Mouse (Mus musculus): Measurements from ENCODE around the gene Ing4. TPM values are rescaled to one million over a fixed set of nuclear protein-coding genes. Genes with fewer than 3 reads are reported as not detected.

Gene Ing4
- polyA plus RNA-seq (2014; fragmentation: Nextera tagmentation; extraction: Ambion mirVana), result 132 and 144 TPM in 2 replicates

DNA sequence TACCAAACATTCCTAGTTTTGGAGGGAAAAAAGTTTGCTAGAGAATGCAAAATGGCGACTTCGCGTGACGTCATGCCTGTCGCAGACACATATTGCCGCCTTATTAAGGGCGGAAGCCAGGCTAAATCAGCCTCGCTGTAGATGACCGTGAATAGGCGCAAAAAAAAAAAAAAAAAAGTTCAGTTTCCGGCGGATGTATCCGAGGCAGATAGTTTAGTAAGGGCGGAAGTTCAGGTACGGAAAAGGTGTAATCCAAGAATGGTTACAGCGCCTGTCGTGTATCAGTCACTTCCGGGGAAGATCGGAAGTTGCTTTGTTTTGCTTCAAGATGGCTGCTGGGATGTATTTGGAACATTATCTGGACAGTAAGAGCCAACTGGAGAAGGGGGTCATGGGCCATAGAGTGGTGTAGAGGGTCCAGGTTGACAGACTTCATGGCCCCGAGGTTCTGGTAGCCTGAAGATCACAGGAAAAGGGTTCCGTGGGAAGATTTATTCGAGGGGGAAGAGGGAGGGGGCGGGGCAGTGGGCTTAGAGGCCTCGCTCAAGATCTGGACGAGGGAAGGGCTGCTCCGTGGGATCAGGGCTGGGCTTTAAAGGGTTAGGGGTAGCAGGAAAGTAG, at the start of gene Ing4:
TSS of gene Ing4 (plus strand) at position 228 of the 621 bp plus-strand sequence.
- no peaks in the 10 kb centered on the region for H3K9me3 ChIP-seq (ENCODE audit: control insufficient read depth, low read length)
- H3K36me3 ChIP-seq (ENCODE audit: control insufficient read depth, insufficient read depth, low read length), result peaks cover 48% of the 10 kb centered on the region
- H3K4me2 ChIP-seq (ENCODE audit: low read length), result peak within 1 kb of the TSS; percentile 82
- WGBS, result under 1% methylated on average over 26 of the region's 26 CpGs
- H3K9ac ChIP-seq (replicated peaks; ENCODE audit: low read length), result peak within 1 kb of the TSS; percentile 71
- H3K4me3 ChIP-seq (replicated peaks; ENCODE audit: low read depth, low read length), result peak within 1 kb of the TSS; percentile 65
- peak within 1 kb of the TSS; percentile 72 for H3K27ac ChIP-seq (replicated peaks; ENCODE audit: low read depth, low read length)
- ATAC-seq (ENCODE audit: low FRiP score, low TSS enrichment) (peak; percentile 97), DNase-seq (peak; percentile 98)
- peaks cover 8% of the 10 kb centered on the region; the same call in 1 of the 2 replicates for H3K4me1 ChIP-seq (ENCODE audit: control insufficient read depth, insufficient read depth, low read length)
- no peaks in the 10 kb centered on the region for H3K27me3 ChIP-seq (ENCODE audit: control insufficient read depth, insufficient read depth, low read length)

DNA sequence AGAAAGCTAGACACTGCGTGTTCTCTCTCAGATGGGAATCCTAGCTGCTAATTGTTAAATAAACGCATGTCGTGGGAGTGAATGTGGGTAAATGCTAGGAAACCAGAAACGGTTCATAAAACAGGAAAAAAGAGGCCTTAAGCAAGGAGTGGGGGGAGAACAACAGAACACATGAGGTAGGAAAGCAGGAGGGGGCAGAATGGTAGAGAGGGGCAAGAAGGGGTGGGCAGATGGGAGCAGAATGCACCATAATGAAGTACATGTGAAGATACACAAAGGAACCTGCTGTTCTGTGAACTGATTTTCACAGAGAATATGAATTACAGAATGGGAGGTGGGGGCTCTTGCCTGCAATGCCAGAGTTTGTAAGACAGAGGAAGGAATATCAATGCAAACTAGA, 47.3 kb upstream of the Ing4 start:
- no peak for DNase-seq
- ATAC-seq (ENCODE audit: low FRiP score, low TSS enrichment), result no peak
- no peak overlapping the region for H3K27ac ChIP-seq (replicated peaks; ENCODE audit: low read depth, low read length)
- 0 out of 2 replicates have a peak, but pooled peaks cover 2% of the 10 kb centered on the region for H3K4me1 ChIP-seq (ENCODE audit: control insufficient read depth, insufficient read depth, low read length)
- H3K36me3 ChIP-seq (ENCODE audit: control insufficient read depth, insufficient read depth, low read length), result no peaks in the 10 kb centered on the region
- H3K4me3 ChIP-seq (replicated peaks; ENCODE audit: low read depth, low read length), result no peak overlapping the region
- no peak overlapping the region for H3K4me2 ChIP-seq (ENCODE audit: low read length)
- H3K27me3 ChIP-seq (ENCODE audit: control insufficient read depth, insufficient read depth, low read length), result peaks cover 20% of the 10 kb centered on the region; the same call in 1 of the 2 replicates
- 72% methylated on average over 4 of the region's 4 CpGs for WGBS
- H3K9ac ChIP-seq (replicated peaks; ENCODE audit: low read length), result no peak overlapping the region
- peaks cover 3% of the 10 kb centered on the region; the same call in 1 of the 2 replicates for H3K9me3 ChIP-seq (ENCODE audit: control insufficient read depth, low read length)

DNA sequence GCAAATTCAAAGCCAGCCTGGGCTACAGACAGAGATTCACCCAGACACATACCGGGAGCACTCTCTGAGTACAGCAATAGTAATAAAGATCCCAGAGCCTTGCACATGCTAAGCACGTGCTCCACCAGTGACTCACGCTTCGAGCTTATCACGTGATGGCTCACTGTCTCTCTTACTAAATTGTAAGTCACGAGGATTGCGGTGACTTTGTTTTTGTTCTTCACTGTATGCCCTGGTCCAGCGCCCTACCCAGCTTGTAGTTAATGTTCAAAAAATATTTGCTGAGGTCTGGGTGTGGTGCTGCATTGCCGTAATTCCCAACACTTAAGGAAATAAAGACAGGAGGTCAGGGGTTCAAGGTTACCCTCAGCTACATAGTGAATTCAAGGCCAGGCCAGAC, 46.2 kb upstream of the Ing4 start:
- WGBS, result 85% methylated on average over 9 of the region's 9 CpGs
- Histone ChIP-seq H3K4me3 (replicated peaks; ENCODE audit: low read depth, low read length) (no peak overlapping the region), H3K9me3 (ENCODE audit: control insufficient read depth, low read length) (peaks cover 3% of the 10 kb centered on the region; the same call in 1 of the 2 replicates), H3K27ac (replicated peaks; ENCODE audit: low read depth, low read length) (no peak overlapping the region), H3K4me2 (ENCODE audit: low read length) (no peak overlapping the region), H3K4me1 (ENCODE audit: control insufficient read depth, insufficient read depth, low read length) (peaks cover 3% of the 10 kb centered on the region; the same call in 1 of the 2 replicates), H3K27me3 (ENCODE audit: control insufficient read depth, insufficient read depth, low read length) (peaks cover 26% of the 10 kb centered on the region; the same call in 1 of the 2 replicates), H3K36me3 (ENCODE audit: control insufficient read depth, insufficient read depth, low read length) (no peaks in the 10 kb centered on the region), H3K9ac (replicated peaks; ENCODE audit: low read length) (no peak overlapping the region)
- ATAC-seq (ENCODE audit: low FRiP score, low TSS enrichment) (no peak), DNase-seq (no peak)

GRCm38 (mm10) chr6:124993876-124994275, 45.7 kb upstream of the Ing4 start:
- peak overlapping the region; percentile 34 for H3K4me2 ChIP-seq (ENCODE audit: low read length)
- ATAC-seq (ENCODE audit: low FRiP score, low TSS enrichment), result no peak
- DNase-seq, result peak; percentile 57
- WGBS, result 7% methylated on average over 11 of the region's 11 CpGs
- H3K9ac ChIP-seq (replicated peaks; ENCODE audit: low read length), result peak overlapping the region; percentile 39; the same call in 1 of the 2 replicates
- no peaks in the 10 kb centered on the region for H3K36me3 ChIP-seq (ENCODE audit: control insufficient read depth, insufficient read depth, low read length)
- H3K9me3 ChIP-seq (ENCODE audit: control insufficient read depth, low read length), result peaks cover 3% of the 10 kb centered on the region; the same call in 1 of the 2 replicates
- peaks cover 3% of the 10 kb centered on the region; the same call in 1 of the 2 replicates for H3K4me1 ChIP-seq (ENCODE audit: control insufficient read depth, insufficient read depth, low read length)
- no peak overlapping the region for H3K4me3 ChIP-seq (replicated peaks; ENCODE audit: low read depth, low read length)
- H3K27me3 ChIP-seq (ENCODE audit: control insufficient read depth, insufficient read depth, low read length), result peaks cover 31% of the 10 kb centered on the region
- H3K27ac ChIP-seq (replicated peaks; ENCODE audit: low read depth, low read length), result no peak overlapping the region

DNA sequence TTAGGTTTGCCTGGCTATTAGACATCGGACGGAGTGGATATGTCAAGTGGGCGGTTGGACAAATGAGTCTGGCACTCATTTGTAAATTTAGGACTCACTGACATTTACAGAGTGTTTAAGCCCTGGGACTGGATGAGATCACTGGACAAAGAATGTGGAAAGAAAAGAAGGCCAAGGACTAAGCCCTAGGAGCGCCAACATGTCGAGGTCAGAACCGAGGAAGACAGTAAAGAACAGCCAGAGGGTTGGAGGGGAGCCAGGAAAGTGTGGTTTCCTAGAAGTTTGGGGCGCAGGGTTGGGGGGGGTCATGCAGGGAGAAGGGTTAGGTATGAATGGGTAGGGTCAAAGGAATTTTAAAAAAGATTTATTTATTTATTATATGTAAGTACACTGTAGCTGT, 44.3 kb upstream of the Ing4 start:
- H3K9ac ChIP-seq (replicated peaks; ENCODE audit: low read length), result no peak overlapping the region
- no peaks in the 10 kb centered on the region for H3K9me3 ChIP-seq (ENCODE audit: control insufficient read depth, low read length)
- no peak overlapping the region for H3K4me3 ChIP-seq (replicated peaks; ENCODE audit: low read depth, low read length)
- peaks cover 44% of the 10 kb centered on the region for H3K27me3 ChIP-seq (ENCODE audit: control insufficient read depth, insufficient read depth, low read length)
- WGBS, result 78% methylated on average over 7 of the region's 7 CpGs
- peaks cover 9% of the 10 kb centered on the region; the same call in 1 of the 2 replicates for H3K36me3 ChIP-seq (ENCODE audit: control insufficient read depth, insufficient read depth, low read length)
- H3K4me2 ChIP-seq (ENCODE audit: low read length), result no peak overlapping the region
- no peak for ATAC-seq (ENCODE audit: low FRiP score, low TSS enrichment)
- no peak for DNase-seq
- no peak overlapping the region for H3K27ac ChIP-seq (replicated peaks; ENCODE audit: low read depth, low read length)
- H3K4me1 ChIP-seq (ENCODE audit: control insufficient read depth, insufficient read depth, low read length), result peaks cover 3% of the 10 kb centered on the region; the same call in 1 of the 2 replicates

DNA sequence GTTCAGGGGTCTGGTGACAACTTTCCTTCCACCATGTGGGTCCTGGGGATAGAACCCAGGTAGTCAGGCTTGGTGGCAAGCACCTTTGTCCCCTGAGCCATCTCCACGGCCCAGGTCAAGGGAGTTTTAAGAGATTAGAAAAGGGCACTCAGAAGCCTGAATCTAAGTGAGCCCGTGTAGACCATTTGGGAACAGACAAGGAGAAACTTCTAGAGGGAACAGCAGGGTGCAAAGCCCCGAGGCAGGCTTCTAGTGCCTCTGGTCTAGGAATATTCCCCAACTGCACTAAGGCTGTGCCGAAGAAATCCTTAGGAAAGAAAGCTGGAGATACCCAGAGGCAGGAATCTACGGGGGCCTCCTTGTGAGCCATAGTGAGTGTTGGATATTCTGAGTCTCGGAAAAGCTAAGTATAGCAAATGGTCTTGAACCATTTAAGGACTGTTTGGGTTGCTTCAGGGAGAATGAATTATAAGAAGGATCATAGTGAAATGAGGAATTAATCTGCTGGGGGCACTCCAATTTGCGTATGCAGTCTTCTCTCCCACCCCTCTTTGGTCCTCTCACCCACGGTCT, 43.6 kb upstream of the Ing4 start:
- H3K9ac ChIP-seq (replicated peaks; ENCODE audit: low read length), result peak overlapping the region; percentile 89
- no peaks in the 10 kb centered on the region for H3K9me3 ChIP-seq (ENCODE audit: control insufficient read depth, low read length)
- H3K27ac ChIP-seq (replicated peaks; ENCODE audit: low read depth, low read length), result peak overlapping the region; percentile 84
- ATAC-seq (ENCODE audit: low FRiP score, low TSS enrichment) (no peak), DNase-seq (no peak)
- peaks cover 50% of the 10 kb centered on the region for H3K27me3 ChIP-seq (ENCODE audit: control insufficient read depth, insufficient read depth, low read length)
- peaks cover 3% of the 10 kb centered on the region; the same call in 1 of the 2 replicates for H3K4me1 ChIP-seq (ENCODE audit: control insufficient read depth, insufficient read depth, low read length)
- peak overlapping the region; percentile 91 for H3K4me2 ChIP-seq (ENCODE audit: low read length)
- peaks cover 13% of the 10 kb centered on the region for H3K36me3 ChIP-seq (ENCODE audit: control insufficient read depth, insufficient read depth, low read length)
- WGBS, result 47% methylated on average over 8 of the region's 8 CpGs
- H3K4me3 ChIP-seq (replicated peaks; ENCODE audit: low read depth, low read length), result peak overlapping the region; percentile 74

DNA sequence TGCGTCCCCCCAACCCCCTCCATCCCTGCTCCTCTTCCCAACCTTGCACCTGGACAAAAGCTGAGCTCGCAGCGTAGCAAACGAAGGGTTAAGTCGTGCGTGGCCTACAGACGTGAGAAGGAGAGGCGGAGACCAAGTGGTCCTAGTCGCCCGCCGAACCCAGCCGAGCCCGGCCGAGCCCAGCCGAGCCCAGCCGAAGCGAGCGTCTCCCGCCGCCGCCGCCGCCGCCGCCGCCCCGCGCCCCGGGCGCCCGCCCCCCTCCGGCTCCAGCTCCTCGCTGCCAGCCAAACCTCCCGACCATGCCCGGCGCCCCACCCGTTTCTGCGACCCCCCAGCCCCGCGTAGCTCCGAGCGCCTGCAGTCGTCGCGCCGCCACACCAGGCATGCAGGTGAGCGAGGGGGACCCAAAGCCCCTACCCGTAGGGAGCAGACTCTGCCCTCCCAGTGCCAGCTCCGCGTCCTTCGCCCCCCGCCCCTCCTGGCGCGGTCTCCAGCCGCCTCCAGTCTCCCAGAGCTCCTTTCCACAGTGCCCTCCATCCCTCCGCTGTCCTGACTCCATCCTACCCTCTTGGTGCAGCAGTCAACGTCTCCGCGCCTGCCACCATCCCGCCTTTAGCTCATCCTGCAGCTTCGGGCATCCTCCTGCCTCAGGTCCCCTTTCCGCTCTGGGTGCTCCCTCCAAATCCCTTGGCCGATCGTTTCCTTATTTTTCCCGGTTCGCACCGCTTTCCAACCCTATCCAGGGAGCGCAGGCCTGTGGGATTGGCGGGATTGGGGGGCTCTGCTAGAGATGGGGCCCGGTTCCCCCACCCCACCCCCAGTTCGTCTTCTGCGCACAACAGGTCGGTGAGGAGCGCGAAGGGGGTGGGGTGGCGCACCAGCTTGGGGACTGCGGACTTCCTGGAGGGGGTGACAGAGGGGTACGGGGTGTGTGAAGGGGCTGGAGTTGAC, 42.7 kb upstream of the Ing4 start, which contains the start of gene Pianp:
TSS of gene Pianp (plus strand) at position 144 of the 951 bp plus-strand sequence.
- H3K4me1 ChIP-seq (ENCODE audit: control insufficient read depth, insufficient read depth, low read length), result peaks cover 3% of the 10 kb centered on the region; the same call in 1 of the 2 replicates
- peaks cover 52% of the 10 kb centered on the region for H3K27me3 ChIP-seq (ENCODE audit: control insufficient read depth, insufficient read depth, low read length)
- H3K27ac ChIP-seq (replicated peaks; ENCODE audit: low read depth, low read length), result peak within 1 kb of the TSS; percentile 84
- peak within 1 kb of the TSS; percentile 74 for H3K4me3 ChIP-seq (replicated peaks; ENCODE audit: low read depth, low read length)
- H3K9me3 ChIP-seq (ENCODE audit: control insufficient read depth, low read length), result no peaks in the 10 kb centered on the region
- peak within 1 kb of the TSS; percentile 89 for H3K9ac ChIP-seq (replicated peaks; ENCODE audit: low read length)
- peaks cover 17% of the 10 kb centered on the region for H3K36me3 ChIP-seq (ENCODE audit: control insufficient read depth, insufficient read depth, low read length)
- H3K4me2 ChIP-seq (ENCODE audit: low read length), result peak within 1 kb of the TSS; percentile 91
- DNase-seq (peak; percentile 91), ATAC-seq (ENCODE audit: low FRiP score, low TSS enrichment) (peak; percentile 81)
- under 1% methylated on average over 69 of the region's 78 CpGs for WGBS

GRCm38 (mm10) chr6:124998066-124998465, 41.5 kb upstream of the Ing4 start:
- WGBS, result 13% methylated on average over 8 of the region's 8 CpGs
- no peaks in the 10 kb centered on the region for H3K9me3 ChIP-seq (ENCODE audit: control insufficient read depth, low read length)
- peaks cover 57% of the 10 kb centered on the region for H3K27me3 ChIP-seq (ENCODE audit: control insufficient read depth, insufficient read depth, low read length)
- DNase-seq (peak; percentile 14), ATAC-seq (ENCODE audit: low FRiP score, low TSS enrichment) (no peak)
- H3K36me3 ChIP-seq (ENCODE audit: control insufficient read depth, insufficient read depth, low read length), result peaks cover 17% of the 10 kb centered on the region
- peak overlapping the region; percentile 89; the same call in 1 of the 2 replicates for H3K9ac ChIP-seq (replicated peaks; ENCODE audit: low read length)
- peak overlapping the region; percentile 91 for H3K4me2 ChIP-seq (ENCODE audit: low read length)
- peak overlapping the region; percentile 74 for H3K4me3 ChIP-seq (replicated peaks; ENCODE audit: low read depth, low read length)
- peaks cover 3% of the 10 kb centered on the region; the same call in 1 of the 2 replicates for H3K4me1 ChIP-seq (ENCODE audit: control insufficient read depth, insufficient read depth, low read length)
- H3K27ac ChIP-seq (replicated peaks; ENCODE audit: low read depth, low read length), result no peak overlapping the region

Measured in midbrain, embryonic 14.5 days (tissue).